Mouse (Mus musculus) adrenal gland (tissue): ENCODE data around the gene Cped1.

ENCODE experiments used
- intact Hi-C: fragments of 180-260 bp; cut with DNase I; formaldehyde crosslinking; loops from one replicate; pipeline ENCODE4 v1.15.1; 2025

Cped1 gene

DNA sequence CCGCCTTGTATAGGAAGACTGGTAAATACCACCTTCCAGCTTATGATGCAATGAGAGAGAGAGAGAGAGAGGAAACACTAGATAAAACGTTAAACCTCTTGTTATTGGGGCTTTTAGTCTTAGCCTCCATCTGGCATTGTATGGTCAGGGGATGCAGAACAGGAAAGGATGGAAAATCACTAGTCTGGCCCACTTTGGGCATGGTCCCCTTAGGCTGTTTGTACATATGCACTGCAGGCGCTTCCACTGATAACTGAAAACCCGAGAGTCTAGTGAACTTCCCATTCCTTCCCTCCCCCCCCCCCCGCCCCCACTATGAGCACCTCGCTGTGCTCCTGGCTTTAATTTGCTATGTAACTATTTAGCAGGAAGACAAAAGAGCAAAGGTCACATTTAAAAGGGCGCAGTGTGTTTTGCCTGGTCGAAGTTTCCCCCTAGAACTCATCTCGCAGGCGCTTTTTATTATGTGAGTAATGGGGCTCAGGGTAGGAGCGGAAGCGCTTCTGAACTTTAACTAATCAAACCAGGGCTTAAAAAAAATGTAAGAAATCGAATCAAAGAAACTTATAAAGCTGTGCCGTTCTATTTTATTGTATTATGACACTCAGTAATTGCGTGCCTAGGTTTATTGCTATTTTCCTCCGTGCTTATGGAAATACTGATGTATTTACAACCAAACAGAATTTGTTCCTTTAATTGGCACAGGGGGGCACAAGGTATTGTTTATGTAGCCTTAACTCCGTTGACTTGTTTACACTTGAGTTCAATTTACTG, 40.1 kb downstream of the Cped1 start:
- intact Hi-C loops = no loop called here

- intact Hi-C loops = no loop called here
These were observed 40.6 kb downstream of the Cped1 start for GRCm38 (mm10) chr6:22026358-22026673.

GRCm38 (mm10) chr6:22026761-22027594, 41.3 kb downstream of the Cped1 start:
- intact Hi-C loops = no loop called here

DNA sequence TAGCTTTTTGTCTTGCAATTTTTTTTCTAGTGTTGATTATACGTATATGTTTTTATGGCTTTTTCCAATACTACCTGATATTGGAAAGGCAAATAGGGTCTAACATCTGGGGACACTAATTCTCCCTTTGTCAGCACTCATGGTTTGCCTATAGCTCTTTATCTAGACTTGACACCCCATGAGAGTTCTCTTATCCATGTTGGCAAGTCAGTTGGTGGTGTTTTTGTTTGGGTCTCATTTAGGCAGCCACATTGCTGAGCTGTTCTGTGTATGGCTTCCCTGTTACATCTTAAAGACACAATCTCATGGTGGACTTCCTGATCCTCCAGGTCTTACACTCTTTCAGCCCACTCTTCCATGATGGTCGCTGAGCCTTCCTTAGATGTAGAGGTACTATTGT, 42.1 kb downstream of the Cped1 start:
- intact Hi-C loops = no loop called here

GRCm38 (mm10) chr6:22030381-22030780, 44.7 kb downstream of the Cped1 start:
- intact Hi-C loops = no loop called here

DNA sequence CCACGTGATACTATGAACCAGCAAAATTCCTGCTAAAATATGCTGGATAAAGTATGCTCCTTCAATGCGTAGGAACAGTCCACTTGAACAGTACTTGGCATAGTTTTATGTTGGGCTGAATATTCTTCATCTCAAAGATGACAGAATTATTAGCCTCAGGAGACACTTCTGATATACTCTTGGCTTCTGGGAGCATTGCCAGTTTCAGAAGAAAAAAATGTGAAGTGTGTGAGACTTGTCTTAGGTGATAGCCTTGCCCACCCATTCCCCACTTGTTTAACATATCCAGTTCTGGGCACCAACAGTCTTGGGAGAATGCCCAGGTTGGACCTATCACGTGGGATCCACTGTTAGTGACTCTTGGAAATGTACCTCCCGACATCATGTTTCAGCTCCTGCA, 47.5 kb downstream of the Cped1 start:
- intact Hi-C loops = no loop called here

DNA sequence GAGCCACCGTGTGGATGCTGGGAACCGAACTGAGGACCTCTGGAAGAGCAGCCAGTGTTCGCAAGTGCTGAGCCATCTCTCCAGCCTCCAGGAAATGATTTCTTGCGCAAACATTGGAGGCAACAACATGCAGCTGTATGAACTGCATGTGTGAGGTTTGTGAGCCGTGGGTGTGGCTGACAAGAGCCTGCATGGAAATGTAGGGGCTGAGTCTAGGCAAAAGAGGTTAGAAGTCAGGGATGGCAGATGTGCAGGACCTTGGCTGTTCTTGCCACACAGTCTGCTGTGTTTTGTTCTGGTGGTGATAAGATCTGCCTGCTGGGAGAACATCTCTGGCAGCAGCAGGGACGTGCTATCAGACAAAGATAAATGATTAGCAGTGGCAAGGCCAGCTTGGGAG, 49.7 kb downstream of the Cped1 start:
- intact Hi-C loops = loop anchor here (5.0 kb wide), 1 partner anchor 48 kb away; the partner anchor contains the start of gene Cped1

GRCm38 (mm10) chr6:22035895-22036294, 50.2 kb downstream of the Cped1 start:
- intact Hi-C loops = loop anchor here (5.0 kb wide), 1 partner anchor 49 kb away; the partner anchor contains the start of gene Cped1

DNA sequence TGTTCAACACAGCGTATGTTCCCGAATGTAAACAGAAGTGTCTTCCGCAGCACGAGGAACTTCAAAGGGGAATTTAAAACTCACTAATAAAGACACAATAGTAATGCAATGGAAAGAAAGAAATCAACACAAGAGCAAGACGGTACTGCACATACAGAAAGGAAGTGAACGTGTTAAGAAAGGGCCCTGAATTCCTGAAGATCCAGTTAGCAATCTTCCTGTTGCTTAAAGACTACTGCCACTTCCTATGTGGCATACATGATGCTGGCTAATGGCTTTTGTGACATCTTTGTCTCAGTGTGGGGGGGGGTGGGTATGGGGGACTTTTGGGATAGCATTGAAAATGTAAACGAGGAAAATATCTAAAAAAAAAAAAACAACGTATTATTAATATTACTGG, 50.7 kb downstream of the Cped1 start:
- intact Hi-C loops = loop anchor here (5.0 kb wide), 1 partner anchor 49 kb away; the partner anchor contains the start of gene Cped1

DNA sequence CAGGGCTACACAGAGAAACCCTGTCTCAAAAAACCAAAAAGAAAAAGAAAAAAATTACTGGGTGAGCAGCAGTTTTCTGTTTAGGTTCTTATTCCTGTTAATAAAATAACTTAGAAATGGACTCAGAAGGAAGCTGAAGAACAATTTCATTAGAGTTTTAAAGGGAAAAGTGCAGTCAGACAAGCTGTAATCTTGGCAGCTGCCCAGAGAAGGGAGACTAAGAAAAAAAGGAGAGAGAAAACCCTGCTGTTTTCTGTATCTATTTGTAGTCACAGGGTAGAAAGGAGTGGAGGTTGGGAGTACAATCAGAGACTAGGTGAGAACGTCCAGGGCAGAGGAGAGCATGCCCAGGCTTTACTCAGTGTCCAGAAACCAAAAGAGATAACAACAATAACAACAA, 51.2 kb downstream of the Cped1 start:
- intact Hi-C loops = loop anchor here (5.0 kb wide), 1 partner anchor 50 kb away; the partner anchor contains the start of gene Cped1

GRCm38 (mm10) chr6:22037441-22038050, 51.8 kb downstream of the Cped1 start:
- intact Hi-C loops = loop anchor here (5.0 kb wide), 1 partner anchor 50 kb away; the partner anchor contains the start of gene Cped1

GRCm38 (mm10) chr6:22039666-22040065, 54.0 kb downstream of the Cped1 start:
- intact Hi-C loops = loop anchor here (5.0 kb wide), 1 partner anchor 52 kb away; the partner anchor contains the start of gene Cped1

GRCm38 (mm10) chr6:22044880-22045605, 59.3 kb downstream of the Cped1 start:
- intact Hi-C loops = no loop called here

GRCm38 (mm10) chr6:22047101-22047500, 61.4 kb downstream of the Cped1 start:
- intact Hi-C loops = no loop called here

DNA sequence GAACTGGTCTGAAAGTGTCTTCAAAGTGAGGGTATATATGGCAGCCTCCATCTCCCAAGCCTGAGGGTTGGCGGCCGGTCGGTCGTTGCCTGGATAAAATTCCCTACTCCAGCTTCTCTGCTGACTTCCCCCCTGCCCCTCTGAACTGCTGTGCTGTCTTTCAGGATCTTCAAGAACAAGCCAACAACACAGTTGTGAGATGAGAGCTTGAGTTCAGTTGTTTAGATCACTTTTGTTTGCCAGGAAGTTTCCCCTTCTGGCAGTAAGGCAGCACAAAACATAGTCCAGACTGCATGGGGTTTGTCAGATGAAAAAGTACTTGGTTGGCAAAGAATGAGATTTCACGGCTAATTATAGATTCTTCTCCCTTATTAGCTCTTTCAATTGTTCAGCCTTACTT, 63.4 kb downstream of the Cped1 start:
- intact Hi-C loops = no loop called here

DNA sequence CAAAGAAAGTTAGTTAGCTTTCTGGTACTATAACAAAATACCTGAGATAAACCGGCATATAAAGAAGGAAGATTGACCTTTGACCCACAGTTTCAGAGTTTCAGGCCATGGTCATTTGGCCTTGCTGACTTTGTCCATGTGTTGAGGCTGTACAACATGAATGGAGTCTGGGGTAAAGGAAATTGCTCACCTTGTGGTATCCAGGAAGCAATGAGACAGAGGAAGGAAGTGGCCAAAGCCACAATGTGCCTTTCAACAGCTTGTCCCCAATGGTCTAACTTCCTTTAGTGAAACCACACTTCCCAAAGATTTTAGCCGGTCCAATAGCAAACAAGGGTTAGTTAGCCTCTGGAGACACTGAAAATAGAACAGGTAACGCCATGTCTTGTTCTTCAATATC, 65.8 kb downstream of the Cped1 start:
- intact Hi-C loops = no loop called here

DNA sequence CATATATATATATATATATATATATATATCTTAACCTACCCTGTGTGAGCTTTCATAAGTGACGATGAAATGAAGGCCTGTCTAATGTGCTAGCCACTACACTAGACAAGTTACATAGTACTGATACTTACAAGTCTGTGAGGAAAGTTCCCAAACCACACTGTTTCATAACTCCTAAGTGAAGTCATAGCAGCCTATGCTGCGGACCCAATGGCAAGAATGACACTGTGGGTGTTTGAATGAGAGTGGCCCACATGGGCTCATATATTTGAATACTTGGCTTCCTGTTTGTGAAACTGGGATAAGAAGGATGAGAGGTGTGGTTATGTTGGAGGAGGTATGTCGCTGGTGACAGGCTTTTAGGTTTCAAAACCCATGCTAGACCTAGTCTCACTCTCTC, 67.3 kb downstream of the Cped1 start:
- intact Hi-C loops = no loop called here

DNA sequence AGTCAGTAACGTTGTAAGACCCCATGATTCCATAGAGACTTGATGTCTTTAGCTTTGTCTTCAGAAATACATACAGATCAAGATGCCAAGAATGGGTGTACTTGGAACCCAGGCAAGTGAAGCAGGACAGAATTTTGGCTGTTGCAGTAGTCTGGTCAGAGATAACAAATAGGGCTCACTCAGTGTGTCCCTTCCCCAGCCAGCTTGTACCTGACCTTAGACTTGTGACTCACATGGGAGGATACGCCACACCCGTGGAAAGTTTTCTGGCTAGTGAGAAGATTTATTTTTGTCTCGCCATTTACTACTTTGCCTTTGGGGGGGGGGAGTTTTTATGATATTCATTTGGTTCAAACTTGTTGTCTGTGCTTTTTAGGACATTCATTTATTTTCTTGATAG, 78.6 kb downstream of the Cped1 start:
- intact Hi-C loops = no loop called here

- intact Hi-C loops = loop anchor here (2.0 to 5.0 kb wide), 2 partner anchors 86 to 278 kb away; partner anchors contain the start of gene Cped1
These were observed 85.0 kb downstream of the Cped1 start for GRCm38 (mm10) chr6:22070603-22071322.

DNA sequence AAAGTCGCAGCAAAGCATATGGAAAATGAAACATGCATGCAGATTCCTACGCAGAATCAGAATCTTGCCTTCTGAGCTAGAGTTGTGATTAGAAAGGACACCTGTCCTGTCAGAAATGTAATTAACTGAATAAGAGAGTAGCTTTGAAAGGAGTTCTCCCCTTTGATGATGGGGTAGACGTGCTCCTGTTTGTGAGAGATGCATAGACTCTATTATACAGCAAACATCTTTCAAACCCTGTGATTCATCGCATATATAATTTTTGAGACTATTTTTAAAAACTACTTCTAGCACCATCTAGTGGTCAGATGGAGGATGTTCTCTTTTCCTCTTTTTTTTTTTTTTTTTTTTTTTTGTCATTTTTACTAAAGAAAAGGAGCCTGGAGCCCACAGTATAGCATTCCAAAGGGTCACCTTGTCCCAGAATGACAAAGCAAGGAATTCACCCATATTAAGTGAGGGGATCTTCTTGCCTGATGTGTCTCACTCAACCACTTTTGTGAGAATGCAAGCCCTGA, 85.7 kb downstream of the Cped1 start:
- intact Hi-C loops = loop anchor here (2.0 to 5.0 kb wide), 2 partner anchors 87 to 279 kb away; partner anchors contain the start of gene Cped1
